Mouse (Mus musculus): ENCODE results near the gene Pcca. TPM values are rescaled to one million over a fixed set of nuclear protein-coding genes. Genes with fewer than 3 reads are reported as not detected.

Pcca gene
- polyA plus RNA-seq, 2 experiments from 2014 or later, result 18.7 to 20.9 TPM

- ATAC-seq, result no peak
These were observed 353.8 kb downstream of the Pcca start for GRCm38 (mm10) chr14:122887702-122888479.

DNA sequence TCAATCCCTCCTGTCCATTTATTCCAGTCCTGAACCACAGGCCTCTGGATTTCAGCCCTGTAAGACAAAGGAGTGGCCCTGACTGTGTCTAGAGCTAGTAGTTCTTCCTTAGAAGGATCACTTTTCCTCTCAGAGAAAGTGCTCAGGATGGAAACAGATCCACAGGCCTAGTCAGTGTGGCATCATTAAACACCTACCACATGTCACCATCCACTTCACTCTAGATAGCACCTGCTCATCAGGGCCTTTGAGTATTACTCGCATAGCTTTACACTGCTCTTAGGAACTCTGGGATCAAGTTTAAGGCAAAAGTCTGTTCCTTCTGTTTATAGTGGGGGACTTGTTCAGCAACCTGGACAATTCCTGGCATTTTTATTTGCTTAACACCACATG lies 354.4 kb downstream of the Pcca start:
- no peak for ATAC-seq

- ATAC-seq, result no peak
These were observed 357.4 kb downstream of the Pcca start for GRCm38 (mm10) chr14:122891470-122891968.

GRCm38 (mm10) chr14:122896106-122896505 lies 362.0 kb downstream of the Pcca start:
- ATAC-seq, result no peak

DNA sequence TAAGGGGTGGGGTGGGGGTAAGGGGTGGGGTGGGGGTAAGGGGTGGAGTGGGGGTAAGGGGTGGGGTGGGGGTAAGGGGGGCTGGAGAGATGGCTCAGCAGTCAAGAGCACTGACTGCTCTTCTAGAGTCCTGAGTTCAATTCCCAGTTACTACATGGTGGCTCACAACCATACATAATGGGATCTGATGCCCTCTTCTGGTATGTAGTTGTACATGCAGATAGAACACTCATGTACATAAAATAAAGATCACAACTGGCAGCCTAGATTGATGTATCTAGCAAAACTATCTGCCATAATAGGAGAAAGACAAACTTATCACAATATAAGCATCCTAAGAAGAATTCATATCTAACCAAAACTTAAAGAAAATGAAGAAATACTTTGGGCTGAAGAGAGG lies 364.4 kb downstream of the Pcca start:
- ATAC-seq, result no peak

- ATAC-seq, result no peak
These were observed 366.6 kb downstream of the Pcca start for GRCm38 (mm10) chr14:122900679-122901078.

DNA sequence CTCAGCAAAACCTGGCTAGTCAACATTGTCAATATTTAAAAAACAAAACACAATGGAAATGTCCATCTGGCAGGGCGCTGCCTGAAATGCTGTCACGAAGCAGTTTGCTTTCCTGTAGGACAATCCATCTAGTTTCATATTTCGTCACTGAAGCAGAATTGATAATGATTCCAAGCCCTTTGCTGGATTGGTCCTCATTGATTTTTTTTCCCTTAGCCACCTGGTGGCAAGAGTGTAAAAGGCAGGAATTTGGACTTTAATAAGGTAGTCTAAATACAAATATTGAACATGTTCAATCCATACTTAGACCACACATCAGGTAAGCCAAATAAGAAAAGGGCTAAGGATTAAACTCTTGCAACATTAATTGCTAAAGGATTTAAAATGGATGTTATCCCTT lies 367.1 kb downstream of the Pcca start:
- ATAC-seq, result no peak

GRCm38 (mm10) chr14:122901715-122902114 lies 367.6 kb downstream of the Pcca start:
- peak; percentile 44 for ATAC-seq

DNA sequence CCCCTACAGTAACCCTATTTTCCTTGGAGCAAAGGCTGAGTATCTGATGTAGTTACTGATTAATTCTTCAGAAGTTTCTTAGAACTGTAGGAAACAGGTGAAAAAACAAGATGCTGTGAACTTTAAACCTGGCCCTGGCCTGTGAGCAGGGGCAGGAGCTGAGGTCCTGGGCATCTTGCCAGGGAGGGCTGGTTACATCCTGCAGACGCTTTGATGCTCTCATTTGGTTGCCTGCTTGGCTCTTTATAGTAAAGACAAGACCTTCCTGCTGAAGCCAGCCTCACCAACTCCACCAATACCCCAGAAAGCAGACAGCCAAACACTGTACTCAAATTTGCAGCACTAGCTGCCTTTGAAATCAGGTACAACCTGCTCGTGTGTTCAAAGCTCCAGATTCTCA lies 368.0 kb downstream of the Pcca start:
- ATAC-seq, result peak; percentile 96

DNA sequence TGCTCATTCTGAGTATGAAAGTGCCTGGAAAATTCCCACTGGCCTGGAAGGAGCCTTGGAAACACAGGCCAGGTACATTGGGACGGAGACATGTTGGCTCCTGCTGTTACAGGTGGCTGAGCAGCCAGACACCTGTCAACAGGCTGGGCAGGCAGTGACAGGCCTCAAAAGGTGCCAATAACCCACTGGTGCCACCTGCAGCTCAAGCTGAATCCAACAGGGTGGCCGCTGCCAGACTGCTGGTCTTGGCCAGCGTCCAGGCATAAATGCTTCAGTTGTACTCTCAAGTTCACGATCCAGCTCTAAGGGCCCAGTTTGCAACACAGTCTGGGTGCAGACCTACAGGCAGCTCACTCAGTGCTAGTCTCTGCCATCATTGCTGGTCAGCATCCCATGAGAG lies 368.8 kb downstream of the Pcca start:
- no peak for ATAC-seq

GRCm38 (mm10) chr14:122903923-122904351 lies 369.8 kb downstream of the Pcca start:
- ATAC-seq, result no peak

DNA sequence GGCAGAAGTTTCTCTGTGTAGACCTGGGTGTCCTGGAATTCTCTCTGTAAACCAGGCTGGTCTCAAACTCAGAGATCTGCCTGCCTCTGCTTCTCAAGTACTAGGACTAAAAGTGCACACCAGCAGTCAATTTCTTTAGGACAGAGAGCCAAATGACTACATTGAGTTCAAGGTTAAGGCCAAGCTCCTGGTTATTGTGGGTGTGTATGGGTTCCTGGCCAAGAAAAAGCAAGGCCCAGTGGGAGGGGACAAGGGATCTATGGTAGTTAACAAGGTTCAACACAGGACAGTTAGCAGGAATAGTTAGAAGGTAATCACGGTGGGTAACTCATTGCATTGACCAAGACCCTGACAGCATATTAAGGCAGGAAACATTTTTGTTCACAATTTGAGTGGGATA lies 370.9 kb downstream of the Pcca start:
- no peak for ATAC-seq

- ATAC-seq, result peak; percentile 82
These were observed 374.0 kb downstream of the Pcca start for GRCm38 (mm10) chr14:122908075-122908474.

DNA sequence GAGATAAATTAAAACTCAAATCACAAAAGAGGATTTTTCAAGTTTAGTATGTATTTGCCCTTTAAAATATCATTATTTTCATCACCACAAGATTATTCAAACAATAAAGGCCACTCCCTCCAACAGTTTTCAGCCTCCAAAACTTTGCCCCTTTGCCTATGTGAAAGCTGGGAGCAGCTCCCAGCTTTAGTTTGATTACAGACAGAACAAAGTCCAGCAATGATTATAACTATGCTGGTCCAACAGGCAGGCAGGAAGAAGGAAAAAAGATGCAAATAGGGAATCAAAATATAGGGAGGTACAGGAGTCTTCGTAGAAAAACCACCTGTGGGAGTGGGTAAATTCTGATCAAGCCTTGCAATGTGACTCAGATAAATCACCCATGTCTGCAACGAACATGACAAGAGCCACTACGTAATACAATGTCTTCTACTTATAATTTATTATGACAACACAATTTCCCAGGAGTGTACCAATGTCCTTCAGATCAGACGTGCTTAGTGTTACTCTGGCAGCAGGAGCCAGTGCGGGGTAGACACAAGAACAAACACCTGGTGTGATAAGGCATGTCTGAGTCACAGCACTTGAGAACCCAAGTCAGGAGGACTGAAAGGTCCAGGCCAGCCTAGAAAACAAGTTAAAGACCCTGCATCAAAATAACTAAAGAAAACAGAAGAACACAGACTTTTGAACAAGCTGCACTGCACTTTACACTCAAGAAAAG lies 375.4 kb downstream of the Pcca start:
- ATAC-seq, result no peak

DNA sequence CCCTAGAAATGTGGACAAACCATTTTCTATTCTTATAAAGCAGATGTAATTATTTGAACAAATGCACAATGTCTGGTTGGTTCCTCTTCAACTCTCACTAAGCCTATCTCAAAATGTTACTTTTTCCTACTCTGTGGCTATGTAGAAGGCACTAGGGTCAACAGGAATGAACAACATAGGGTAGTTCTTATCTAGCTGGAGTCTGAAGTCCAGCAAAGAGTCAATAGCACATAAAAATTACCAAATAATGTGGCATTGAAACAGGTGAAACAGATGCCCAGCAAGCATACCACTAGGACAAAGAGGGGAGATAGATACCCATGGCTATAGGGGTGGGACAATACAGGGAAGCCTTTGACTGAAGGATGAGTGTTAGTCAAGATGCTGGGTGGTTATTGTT lies 377.1 kb downstream of the Pcca start:
- ATAC-seq, result no peak

DNA sequence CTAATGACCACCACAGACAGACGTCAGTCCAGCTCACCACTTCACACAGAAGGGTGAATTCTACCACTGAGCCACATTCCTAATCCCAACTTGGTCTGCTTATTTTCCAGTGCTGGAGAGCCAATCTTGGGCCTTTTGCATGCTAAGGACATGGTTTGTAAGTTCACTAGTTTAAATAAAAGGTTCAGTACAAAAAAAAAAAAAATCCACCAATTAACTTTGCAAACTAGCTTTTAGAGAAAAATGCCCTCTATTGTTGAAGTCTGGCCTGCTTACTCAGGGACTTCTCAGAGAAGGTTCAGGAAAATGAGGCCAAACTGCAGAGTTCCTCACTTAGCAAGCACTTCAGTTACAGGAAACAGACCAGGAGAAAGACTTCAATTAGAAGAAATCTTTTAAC lies 378.0 kb downstream of the Pcca start:
- ATAC-seq, result no peak

- ATAC-seq, result peak; percentile 68
These were observed 378.8 kb downstream of the Pcca start for GRCm38 (mm10) chr14:122912812-122913498.

GRCm38 (mm10) chr14:122913657-122914056 lies 379.5 kb downstream of the Pcca start, which contains the start of gene Ggact:
Ggact (minus strand) TSS chr14:122913757.
- ATAC-seq, result no peak

GRCm38 (mm10) chr14:122917676-122918075 lies 383.6 kb downstream of the Pcca start:
- no peak for ATAC-seq

GRCm38 (mm10) chr14:122920011-122920410 lies 385.9 kb downstream of the Pcca start:
- no peak for ATAC-seq

GRCm38 (mm10) chr14:122936460-122936859 lies 402.3 kb downstream of the Pcca start:
- no peak for ATAC-seq

All from CD4-positive, CD25-positive, alpha-beta regulatory T cell, adult 4 months (primary cell).